Mouse (Mus musculus): ENCODE measurements around the gene Gm49396. TPM values are rescaled to one million over a fixed set of nuclear protein-coding genes. Genes with fewer than 3 reads are reported as not detected.

Gene Gm49396
- total and polyA plus RNA-seq, 2 experiments from 2014 or later: 0.61 to 3.0 TPM

- Histone ChIP-seq H3K9ac (replicated peaks; ENCODE audit: low read depth, low read length) (no peak overlapping the region), H3K36me3 (replicated peaks; ENCODE audit: control insufficient read depth, insufficient read depth, low read length) (peaks cover 31% of the 10 kb centered on the region), H3K9me3 (replicated peaks; ENCODE audit: control insufficient read depth, low read length) (no peaks in the 10 kb centered on the region), H3K4me2 (ENCODE audit: low read depth, low read length) (no peak overlapping the region), H3K4me3 (ENCODE audit: low read depth, low read length) (no peak overlapping the region), H3K27ac (ENCODE audit: low read depth) (no peak overlapping the region), H3K27me3 (ENCODE audit: control insufficient read depth, insufficient read depth, low read length) (no peaks in the 10 kb centered on the region), H3K4me1 (ENCODE audit: control insufficient read depth, insufficient read depth) (no peaks in the 10 kb centered on the region)
- 87% methylated on average over 10 of the region's 10 CpGs for WGBS
- TF ChIP-seq EP300 (IDR thresholded peaks at IDR 0.05; ENCODE audit: low read depth) (no peak), CTCF (IDR thresholded peaks at IDR 0.05; ENCODE audit: low read depth) (no peak)
- DNase-seq (ENCODE audit: low spot score) (no peak), ATAC-seq (ENCODE audit: insufficient read depth, low read depth) (no peak)
Observed at GRCm38 (mm10) chr7:30522871-30523270, 40.3 kb upstream of the Gm49396 start.

- TF ChIP-seq EP300 (IDR thresholded peaks at IDR 0.05; ENCODE audit: low read depth): no peak
- TF ChIP-seq CTCF (IDR thresholded peaks at IDR 0.05; ENCODE audit: low read depth): no peak
- Histone ChIP-seq H3K27ac (ENCODE audit: low read depth) (no peak overlapping the region), H3K9ac (replicated peaks; ENCODE audit: low read depth, low read length) (no peak overlapping the region), H3K9me3 (replicated peaks; ENCODE audit: control insufficient read depth, low read length) (no peaks in the 10 kb centered on the region), H3K4me1 (ENCODE audit: control insufficient read depth, insufficient read depth) (no peaks in the 10 kb centered on the region), H3K27me3 (ENCODE audit: control insufficient read depth, insufficient read depth, low read length) (no peaks in the 10 kb centered on the region), H3K4me2 (ENCODE audit: low read depth, low read length) (no peak overlapping the region), H3K36me3 (replicated peaks; ENCODE audit: control insufficient read depth, insufficient read depth, low read length) (peaks cover 47% of the 10 kb centered on the region), H3K4me3 (ENCODE audit: low read depth, low read length) (no peak overlapping the region)
- ATAC-seq (ENCODE audit: insufficient read depth, low read depth) (no peak), DNase-seq (ENCODE audit: low spot score) (no peak)
- 75% methylated on average over 6 of the region's 6 CpGs for WGBS
Observed at GRCm38 (mm10) chr7:30524487-30524886, 38.7 kb upstream of the Gm49396 start.

GRCm38 (mm10) chr7:30525954-30526353 is 37.2 kb upstream of the Gm49396 start:
- Histone ChIP-seq H3K4me1 (ENCODE audit: control insufficient read depth, insufficient read depth) (no peaks in the 10 kb centered on the region), H3K27ac (ENCODE audit: low read depth) (no peak overlapping the region), H3K9me3 (replicated peaks; ENCODE audit: control insufficient read depth, low read length) (no peaks in the 10 kb centered on the region), H3K36me3 (replicated peaks; ENCODE audit: control insufficient read depth, insufficient read depth, low read length) (peaks cover 60% of the 10 kb centered on the region), H3K4me2 (ENCODE audit: low read depth, low read length) (no peak overlapping the region), H3K4me3 (ENCODE audit: low read depth, low read length) (no peak overlapping the region), H3K27me3 (ENCODE audit: control insufficient read depth, insufficient read depth, low read length) (no peaks in the 10 kb centered on the region), H3K9ac (replicated peaks; ENCODE audit: low read depth, low read length) (no peak overlapping the region)
- no peak for DNase-seq (ENCODE audit: low spot score)
- no peak for TF ChIP-seq CTCF (IDR thresholded peaks at IDR 0.05; ENCODE audit: low read depth)
- TF ChIP-seq EP300 (IDR thresholded peaks at IDR 0.05; ENCODE audit: low read depth): no peak
- no peak for ATAC-seq (ENCODE audit: insufficient read depth, low read depth)
- WGBS: 63% methylated on average over 10 of the region's 10 CpGs

- H3K9me3 ChIP-seq (replicated peaks; ENCODE audit: control insufficient read depth, low read length): no peaks in the 10 kb centered on the region
- H3K4me2 ChIP-seq (ENCODE audit: low read depth, low read length): no peak overlapping the region
- H3K27ac ChIP-seq (ENCODE audit: low read depth): no peak overlapping the region
- H3K4me3 ChIP-seq (ENCODE audit: low read depth, low read length): no peak overlapping the region
- H3K9ac ChIP-seq (replicated peaks; ENCODE audit: low read depth, low read length): no peak overlapping the region
- DNase-seq (ENCODE audit: low spot score) (no peak), ATAC-seq (ENCODE audit: insufficient read depth, low read depth) (no peak)
- H3K4me1 ChIP-seq (ENCODE audit: control insufficient read depth, insufficient read depth): no peaks in the 10 kb centered on the region
- WGBS: 48% methylated on average over 17 of the region's 17 CpGs
- no peaks in the 10 kb centered on the region for H3K27me3 ChIP-seq (ENCODE audit: control insufficient read depth, insufficient read depth, low read length)
- TF ChIP-seq CTCF (IDR thresholded peaks at IDR 0.05; ENCODE audit: low read depth) (no peak), EP300 (IDR thresholded peaks at IDR 0.05; ENCODE audit: low read depth) (no peak)
- peaks cover 60% of the 10 kb centered on the region for H3K36me3 ChIP-seq (replicated peaks; ENCODE audit: control insufficient read depth, insufficient read depth, low read length)
Observed at GRCm38 (mm10) chr7:30526399-30526798, 36.7 kb upstream of the Gm49396 start.

- H3K36me3 ChIP-seq (replicated peaks; ENCODE audit: control insufficient read depth, insufficient read depth, low read length): peaks cover 63% of the 10 kb centered on the region
- no peaks in the 10 kb centered on the region for H3K9me3 ChIP-seq (replicated peaks; ENCODE audit: control insufficient read depth, low read length)
- TF ChIP-seq CTCF (IDR thresholded peaks at IDR 0.05; ENCODE audit: low read depth) (no peak), EP300 (IDR thresholded peaks at IDR 0.05; ENCODE audit: low read depth) (no peak)
Observed at GRCm38 (mm10) chr7:30526981-30527380, 36.2 kb upstream of the Gm49396 start.

GRCm38 (mm10) chr7:30531291-30531815 is 31.8 kb upstream of the Gm49396 start:
- no peak overlapping the region for H3K27ac ChIP-seq (ENCODE audit: low read depth)
- TF ChIP-seq EP300 (IDR thresholded peaks at IDR 0.05; ENCODE audit: low read depth): no peak
- TF ChIP-seq CTCF (IDR thresholded peaks at IDR 0.05; ENCODE audit: low read depth): no peak
- ATAC-seq (ENCODE audit: insufficient read depth, low read depth) (no peak), DNase-seq (ENCODE audit: low spot score) (no peak)
- no peak overlapping the region for H3K4me3 ChIP-seq (ENCODE audit: low read depth, low read length)
- 82% methylated on average over 9 of the region's 9 CpGs for WGBS
- peaks cover 21% of the 10 kb centered on the region for H3K4me1 ChIP-seq (ENCODE audit: control insufficient read depth, insufficient read depth)
- no peak overlapping the region for H3K4me2 ChIP-seq (ENCODE audit: low read depth, low read length)
- H3K27me3 ChIP-seq (ENCODE audit: control insufficient read depth, insufficient read depth, low read length): no peaks in the 10 kb centered on the region
- H3K36me3 ChIP-seq (replicated peaks; ENCODE audit: control insufficient read depth, insufficient read depth, low read length): peaks cover 47% of the 10 kb centered on the region
- H3K9ac ChIP-seq (replicated peaks; ENCODE audit: low read depth, low read length): no peak overlapping the region
- H3K9me3 ChIP-seq (replicated peaks; ENCODE audit: control insufficient read depth, low read length): no peaks in the 10 kb centered on the region

More at GRCm38 (mm10) chr7:30526981-30527380, 36.2 kb upstream of the Gm49396 start:
- Histone ChIP-seq H3K9ac (replicated peaks; ENCODE audit: low read depth, low read length) (no peak overlapping the region), H3K27ac (ENCODE audit: low read depth) (no peak overlapping the region), H3K4me2 (ENCODE audit: low read depth, low read length) (no peak overlapping the region), H3K4me1 (ENCODE audit: control insufficient read depth, insufficient read depth) (no peaks in the 10 kb centered on the region), H3K27me3 (ENCODE audit: control insufficient read depth, insufficient read depth, low read length) (no peaks in the 10 kb centered on the region), H3K4me3 (ENCODE audit: low read depth, low read length) (no peak overlapping the region)
- 88% methylated on average over 14 of the region's 14 CpGs for WGBS
- ATAC-seq (ENCODE audit: insufficient read depth, low read depth): no peak
- no peak for DNase-seq (ENCODE audit: low spot score)

Measured in heart, postnatal 0 days (tissue).